Mouse (Mus musculus) forebrain, embryonic 13.5 days (tissue): ENCODE data around the gene Olfr1. TPM values are rescaled to one million over a fixed set of nuclear protein-coding genes. Genes with fewer than 3 reads are reported as not detected.

ENCODE experiments used
- ATAC-seq: fragments of 200-750 bp; cut with Nextera tagmentation; 2 replicates; pipeline ENCODE4 v1.8.0; 2017
- H3K27ac ChIP-seq: fragments of 300-500 bp; sonication (generic); 2 replicates; pipeline ENCODE4 v1.5.1; 2015; ENCODE audit warnings: inconsistent platforms, mild to moderate bottlenecking, moderate library complexity
- H3K27me3 ChIP-seq: fragments of 300-500 bp; sonication (generic); 2 replicates; pipeline ENCODE4 v1.6.1; 2015; ENCODE audit warnings: mild to moderate bottlenecking, inconsistent platforms
- H3K36me3 ChIP-seq: fragments of 300-500 bp; sonication (generic); 2 replicates; pipeline ENCODE4 v1.6.1; 2015; ENCODE audit warnings: mild to moderate bottlenecking, inconsistent platforms; ENCODE audit not compliant: poor library complexity, severe bottlenecking
- H3K4me1 ChIP-seq: fragments of 300-500 bp; sonication (generic); 2 replicates; pipeline ENCODE4 v1.6.1; 2015; ENCODE audit warnings: inconsistent platforms
- H3K4me2 ChIP-seq: fragments of 300-500 bp; sonication (generic); 2 replicates; pipeline ENCODE4 v1.6.1; 2015; ENCODE audit warnings: inconsistent platforms, mild to moderate bottlenecking, moderate library complexity
- H3K4me3 ChIP-seq: fragments of 300-500 bp; sonication (generic); 2 replicates; pipeline ENCODE4 v1.5.1; 2015; ENCODE audit warnings: mild to moderate bottlenecking, inconsistent platforms
- H3K9ac ChIP-seq: fragments of 300-500 bp; sonication (generic); 2 replicates; pipeline ENCODE4 v1.6.1; 2015; ENCODE audit warnings: mild to moderate bottlenecking, inconsistent platforms
- H3K9me3 ChIP-seq: fragments of 300-500 bp; sonication (generic); replicated peaks from 2 replicates; pipeline ENCODE4 v1.6.1; 2016; ENCODE audit warnings: inconsistent platforms
- WGBS: fragments of 180-500 bp; shearing (Covaris S2); methylation state at CpG from one replicate; pipeline ENCODE4 v1.1.7; 2015; 5-methylcytosine and 5-hydroxymethylcytosine counted together
- polyA plus RNA-seq: library from polyadenylated mRNA; unstranded; fragments of >200 nt; fragmentation: Nextera tagmentation; extraction: Ambion mirVana; gene quantifications from 2 replicates; pipeline ENCODE4 v1.2.1, GENCODE M21; 2015

Gene Olfr1
- polyA plus RNA-seq: not detected in 2 replicates

DNA sequence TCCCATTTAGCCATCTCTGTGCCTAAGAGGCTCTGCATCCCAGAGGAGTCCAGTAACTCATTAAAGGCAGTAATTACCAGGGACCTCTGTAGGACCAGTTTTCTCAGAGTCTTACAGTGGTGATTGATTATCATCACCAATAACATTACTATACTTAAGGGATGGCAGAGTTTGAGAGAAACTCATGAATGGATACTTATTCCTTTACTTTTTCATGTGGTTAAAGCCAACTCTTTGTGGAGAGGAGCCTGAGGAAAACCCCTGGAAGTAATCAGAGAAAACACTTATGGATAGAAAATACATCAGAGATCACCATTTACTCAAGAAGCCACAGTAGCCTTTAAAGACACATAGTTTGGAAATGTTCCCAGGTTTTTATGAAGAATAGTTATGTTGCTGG lies at the start of gene Olfr1:
TSS of gene Olfr1 (minus strand) at position 101 of the 400 bp plus-strand sequence.
- no peak within 1 kb of the TSS for H3K9ac ChIP-seq
- H3K4me1 ChIP-seq: no peaks in the 10 kb centered on the region
- no peak for ATAC-seq
- no peaks in the 10 kb centered on the region for H3K27me3 ChIP-seq
- H3K4me2 ChIP-seq: no peak within 1 kb of the TSS
- peaks cover 6% of the 10 kb centered on the region; the same call in 1 of the 2 replicates for H3K9me3 ChIP-seq
- no peaks in the 10 kb centered on the region for H3K36me3 ChIP-seq
- no peak within 1 kb of the TSS for H3K27ac ChIP-seq
- H3K4me3 ChIP-seq: no peak within 1 kb of the TSS

DNA sequence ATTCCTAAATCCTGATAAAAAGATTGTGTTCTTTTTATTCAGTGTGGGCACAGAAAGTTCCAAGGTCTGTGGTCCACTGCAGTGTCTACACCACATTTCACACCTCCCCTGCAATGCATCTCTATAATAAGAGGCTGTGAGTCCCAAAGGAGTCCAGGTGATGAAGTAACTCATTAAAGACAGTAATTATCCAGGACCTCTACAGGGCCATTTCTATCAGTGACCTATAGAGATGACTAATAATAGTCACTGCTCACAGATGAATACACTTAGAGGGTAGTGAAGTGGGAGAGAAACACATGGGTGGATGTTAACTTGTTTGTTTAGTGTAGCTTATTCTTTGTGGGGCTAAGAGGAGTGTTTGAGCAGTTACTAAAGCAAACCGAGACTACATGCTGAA lies 29.0 kb upstream of the Olfr1 start, which contains the start of gene Olfr378:
TSS of gene Olfr378 (minus strand) at position 101 of the 400 bp plus-strand sequence.
- no peak within 1 kb of the TSS for H3K27ac ChIP-seq
- no peak for ATAC-seq
- WGBS: 100% methylated on average over 1 of the region's 1 CpGs
- H3K9me3 ChIP-seq: peaks cover 14% of the 10 kb centered on the region
- no peak within 1 kb of the TSS for H3K4me2 ChIP-seq
- no peak within 1 kb of the TSS for H3K4me3 ChIP-seq
- H3K27me3 ChIP-seq: no peaks in the 10 kb centered on the region
- H3K4me1 ChIP-seq: no peaks in the 10 kb centered on the region
- no peak within 1 kb of the TSS for H3K9ac ChIP-seq
- H3K36me3 ChIP-seq: no peaks in the 10 kb centered on the region

DNA sequence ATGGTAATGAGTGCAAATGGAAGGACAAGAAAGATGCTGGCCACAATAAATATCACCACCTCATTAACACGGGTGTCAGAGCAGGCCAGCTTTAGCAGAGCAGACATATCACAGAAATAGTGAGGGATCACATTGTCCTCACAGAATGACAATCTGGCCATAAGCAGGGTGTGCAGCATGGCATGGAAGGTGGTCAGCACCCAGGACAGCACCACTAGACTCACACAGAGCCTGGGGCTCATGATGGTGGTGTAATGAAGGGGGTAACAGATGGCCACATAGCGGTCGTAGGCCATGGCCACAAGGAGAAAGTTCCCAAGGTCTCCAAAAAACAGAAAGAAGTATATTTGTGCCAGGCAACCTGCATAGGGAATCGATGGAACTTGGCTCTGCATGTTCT lies 4.0 kb downstream of the Olfr1 start:
- no peak overlapping the region for H3K4me3 ChIP-seq
- peaks cover 6% of the 10 kb centered on the region; the same call in 1 of the 2 replicates for H3K9me3 ChIP-seq
- H3K4me1 ChIP-seq: no peaks in the 10 kb centered on the region
- H3K27ac ChIP-seq: no peak overlapping the region
- no peak overlapping the region for H3K9ac ChIP-seq
- WGBS: 75% methylated on average over 4 of the region's 4 CpGs
- H3K27me3 ChIP-seq: no peaks in the 10 kb centered on the region
- ATAC-seq: no peak
- no peak overlapping the region for H3K4me2 ChIP-seq
- H3K36me3 ChIP-seq: no peaks in the 10 kb centered on the region

DNA sequence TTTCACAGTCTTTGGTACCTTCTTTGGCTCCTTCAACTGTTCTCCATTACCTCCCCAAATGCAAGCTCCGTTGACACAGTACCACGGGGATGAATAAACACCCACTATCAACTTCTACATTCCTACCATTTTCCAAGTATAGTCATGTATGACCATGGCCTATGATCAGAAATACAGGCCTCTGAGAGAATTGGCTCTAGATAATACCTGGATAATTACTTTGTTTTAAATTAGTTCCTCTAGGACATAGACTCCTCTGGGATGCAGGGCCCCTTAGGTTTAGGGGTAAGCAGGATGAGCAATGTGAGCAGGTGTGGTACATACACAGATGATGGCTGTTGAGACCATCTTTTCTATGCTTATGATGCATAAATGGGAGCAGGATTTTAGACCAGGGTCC lies 28.5 kb downstream of the Olfr1 start, which contains the start of gene Olfr376:
TSS of gene Olfr376 (plus strand) at position 301 of the 400 bp plus-strand sequence.
- no peaks in the 10 kb centered on the region for H3K4me1 ChIP-seq
- no peak within 1 kb of the TSS for H3K4me2 ChIP-seq
- no peak for ATAC-seq
- no peak within 1 kb of the TSS for H3K27ac ChIP-seq
- no peak within 1 kb of the TSS for H3K4me3 ChIP-seq
- no peaks in the 10 kb centered on the region for H3K36me3 ChIP-seq
- WGBS: 84% methylated on average over 2 of the region's 2 CpGs
- H3K9me3 ChIP-seq: no peaks in the 10 kb centered on the region
- no peaks in the 10 kb centered on the region for H3K27me3 ChIP-seq
- H3K9ac ChIP-seq: no peak within 1 kb of the TSS

DNA sequence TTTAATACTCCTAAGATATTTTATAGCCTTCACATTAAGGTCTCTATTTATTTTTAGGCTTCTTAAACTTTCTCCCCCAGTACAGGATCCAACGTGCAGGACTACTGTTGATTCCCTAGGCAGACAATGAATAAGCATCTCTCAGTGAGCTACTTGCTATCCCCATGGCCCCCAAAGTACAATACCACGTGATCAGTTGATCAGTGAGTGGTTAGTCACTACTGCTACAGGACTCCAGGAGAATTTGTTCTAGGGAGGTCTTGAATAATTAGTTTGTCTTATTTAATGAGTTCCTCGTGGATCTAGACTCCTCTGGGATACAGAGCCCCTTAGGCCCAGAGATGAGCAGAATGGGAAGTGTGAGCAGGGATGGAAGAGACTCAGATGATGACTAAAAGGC lies 48.9 kb downstream of the Olfr1 start, which contains the start of gene Olfr20:
TSS of gene Olfr20 (plus strand) at position 301 of the 400 bp plus-strand sequence.
- H3K4me1 ChIP-seq: no peaks in the 10 kb centered on the region
- H3K9ac ChIP-seq: no peak within 1 kb of the TSS
- H3K9me3 ChIP-seq: no peaks in the 10 kb centered on the region
- H3K27ac ChIP-seq: no peak within 1 kb of the TSS
- H3K4me3 ChIP-seq: no peak within 1 kb of the TSS
- no peak for ATAC-seq
- no peaks in the 10 kb centered on the region for H3K27me3 ChIP-seq
- 47% methylated on average over 3 of the region's 3 CpGs for WGBS
- no peaks in the 10 kb centered on the region for H3K36me3 ChIP-seq
- no peak within 1 kb of the TSS for H3K4me2 ChIP-seq

Other genes starting within 250 kb of the Olfr1 start
- gene P2rx5, start 239.2 kb downstream of the Olfr1 start, polyA plus RNA-seq: 0.26 and 0.30 TPM in 2 replicates
- 133 and 136 TPM in 2 replicates for gene Emc6, start 222.6 kb downstream of the Olfr1 start, polyA plus RNA-seq
- gene Tax1bp3, start 222.5 kb downstream of the Olfr1 start, polyA plus RNA-seq: 174 and 181 TPM in 2 replicates
- gene Ctns, start 200.6 kb downstream of the Olfr1 start, polyA plus RNA-seq: 17.0 and 17.8 TPM in 2 replicates
- 1.2 TPM in 2 replicates for gene Shpk, start 200.2 kb downstream of the Olfr1 start, polyA plus RNA-seq
- gene Trpv1, start 165.3 kb downstream of the Olfr1 start, polyA plus RNA-seq: not detected in 2 replicates
- gene Trpv3, start 132.2 kb downstream of the Olfr1 start, polyA plus RNA-seq: 0.04 TPM in 2 replicates
- not detected in 2 replicates for gene Aspa, start 70.0 kb downstream of the Olfr1 start, polyA plus RNA-seq
- not detected in 2 replicates for gene Gm49340, start 69.9 kb downstream of the Olfr1 start, polyA plus RNA-seq
- not detected in 2 replicates for gene Spata22, start 69.9 kb downstream of the Olfr1 start, polyA plus RNA-seq
- gene Olfr20, start 48.8 kb downstream of the Olfr1 start, polyA plus RNA-seq: not detected in 2 replicates
- gene Olfr376, start 28.4 kb downstream of the Olfr1 start, polyA plus RNA-seq: not detected in 2 replicates
- gene Olfr378, start 28.9 kb upstream of the Olfr1 start, polyA plus RNA-seq: not detected in 2 replicates
- not detected in 2 replicates for gene Olfr380, start 57.9 kb upstream of the Olfr1 start, polyA plus RNA-seq
- not detected in 2 replicates for gene Olfr381, start 92.0 kb upstream of the Olfr1 start, polyA plus RNA-seq
- not detected in 2 replicates for gene Olfr382, start 117.6 kb upstream of the Olfr1 start, polyA plus RNA-seq
- not detected in 2 replicates for gene Olfr385, start 193.4 kb upstream of the Olfr1 start, polyA plus RNA-seq
- not detected in 2 replicates for gene Olfr384, start 199.0 kb upstream of the Olfr1 start, polyA plus RNA-seq